Mouse (Mus musculus): ENCODE results near the gene Pax6. TPM values are rescaled to one million over a fixed set of nuclear protein-coding genes. Genes with fewer than 3 reads are reported as not detected.

Pax6 gene
- total and polyA plus RNA-seq, 2 experiments from 2014 or later, result 0.15 TPM; not detected in 1

DNA sequence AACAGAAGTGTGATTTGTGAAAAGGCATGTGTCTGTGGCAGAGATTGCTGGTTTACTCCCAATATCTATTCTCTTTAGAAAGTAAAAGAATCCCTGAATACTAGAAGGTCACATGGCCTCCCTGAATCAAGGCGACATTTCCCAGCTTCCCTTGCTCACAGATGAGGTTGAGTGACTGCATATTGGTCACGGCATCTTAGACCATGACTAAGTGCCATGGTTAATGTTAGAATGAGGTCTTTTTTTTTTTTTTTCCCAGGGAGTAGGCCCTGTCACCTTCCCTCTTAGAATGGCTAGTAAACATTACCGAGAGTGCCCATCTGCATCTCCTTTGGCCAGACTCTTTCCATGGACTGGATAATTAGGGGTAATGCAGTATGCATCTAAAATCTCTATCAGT is 41.8 kb downstream of the Pax6 start:
- DNase-seq (ENCODE audit: low spot score) (no peak), ATAC-seq (ENCODE audit: insufficient read depth, low read depth) (no peak)
- H3K27me3 ChIP-seq (ENCODE audit: control insufficient read depth, insufficient read depth, low read length), result no peaks in the 10 kb centered on the region
- TF ChIP-seq CTCF (IDR thresholded peaks at IDR 0.05; ENCODE audit: low read depth), result no peak
- no peak for TF ChIP-seq EP300 (IDR thresholded peaks at IDR 0.05; ENCODE audit: low read depth)
- no peak overlapping the region for H3K4me3 ChIP-seq (ENCODE audit: low read depth, low read length)
- no peak overlapping the region for H3K4me2 ChIP-seq (ENCODE audit: low read depth, low read length)
- whole genome bisulfite sequencing, result 88% methylated on average over 3 of the region's 3 CpGs
- no peaks in the 10 kb centered on the region for H3K4me1 ChIP-seq (ENCODE audit: control insufficient read depth, insufficient read depth)
- H3K27ac ChIP-seq (ENCODE audit: low read depth), result no peak overlapping the region
- no peaks in the 10 kb centered on the region for H3K36me3 ChIP-seq (replicated peaks; ENCODE audit: control insufficient read depth, insufficient read depth, low read length)
- H3K9ac ChIP-seq (replicated peaks; ENCODE audit: low read depth, low read length), result no peak overlapping the region
- H3K9me3 ChIP-seq (replicated peaks; ENCODE audit: control insufficient read depth, low read length), result no peaks in the 10 kb centered on the region

DNA sequence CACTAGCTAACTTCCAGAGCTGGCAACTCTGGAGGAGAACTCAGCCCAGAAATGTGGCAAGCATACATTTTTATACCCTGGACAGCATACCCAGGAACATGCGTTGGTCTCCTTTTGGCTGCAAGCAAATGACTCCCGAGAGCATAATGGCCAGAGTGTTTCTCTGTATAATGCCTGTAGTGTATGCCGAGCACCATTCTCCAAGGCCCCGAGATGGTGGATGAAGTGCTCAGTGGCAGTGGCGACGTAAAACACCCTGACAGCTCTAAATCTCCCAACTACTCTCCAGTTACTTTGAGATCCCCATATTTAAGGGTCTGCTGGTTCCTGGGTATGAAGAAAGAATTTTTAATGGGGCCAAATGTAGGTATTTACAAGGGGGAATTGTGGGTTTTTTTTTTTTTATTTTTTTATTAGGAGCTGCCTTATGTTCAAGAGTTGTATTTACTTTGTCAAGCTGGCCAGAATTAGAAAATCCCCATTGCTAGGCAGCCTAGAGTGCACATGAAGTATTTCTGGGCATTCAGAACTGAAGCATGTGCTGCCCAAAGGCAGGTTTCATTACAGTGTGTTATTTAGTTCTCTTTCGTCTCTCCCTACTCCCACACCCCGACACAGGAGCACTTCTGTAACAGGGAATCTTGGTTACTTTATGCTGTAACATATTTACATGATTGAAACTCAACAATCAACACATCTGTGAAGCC is 46.9 kb downstream of the Pax6 start:
- H3K27me3 ChIP-seq (ENCODE audit: control insufficient read depth, insufficient read depth, low read length), result no peaks in the 10 kb centered on the region
- ATAC-seq (ENCODE audit: insufficient read depth, low read depth) (no peak), DNase-seq (ENCODE audit: low spot score) (no peak)
- no peak overlapping the region for H3K9ac ChIP-seq (replicated peaks; ENCODE audit: low read depth, low read length)
- no peak overlapping the region for H3K4me3 ChIP-seq (ENCODE audit: low read depth, low read length)
- no peaks in the 10 kb centered on the region for H3K36me3 ChIP-seq (replicated peaks; ENCODE audit: control insufficient read depth, insufficient read depth, low read length)
- WGBS, result 85% methylated on average over 8 of the region's 8 CpGs
- H3K4me1 ChIP-seq (ENCODE audit: control insufficient read depth, insufficient read depth), result no peaks in the 10 kb centered on the region
- H3K27ac ChIP-seq (ENCODE audit: low read depth), result no peak overlapping the region
- TF ChIP-seq CTCF (IDR thresholded peaks at IDR 0.05; ENCODE audit: low read depth) (no peak), EP300 (IDR thresholded peaks at IDR 0.05; ENCODE audit: low read depth) (no peak)
- H3K4me2 ChIP-seq (ENCODE audit: low read depth, low read length), result no peak overlapping the region
- no peaks in the 10 kb centered on the region for H3K9me3 ChIP-seq (replicated peaks; ENCODE audit: control insufficient read depth, low read length)

DNA sequence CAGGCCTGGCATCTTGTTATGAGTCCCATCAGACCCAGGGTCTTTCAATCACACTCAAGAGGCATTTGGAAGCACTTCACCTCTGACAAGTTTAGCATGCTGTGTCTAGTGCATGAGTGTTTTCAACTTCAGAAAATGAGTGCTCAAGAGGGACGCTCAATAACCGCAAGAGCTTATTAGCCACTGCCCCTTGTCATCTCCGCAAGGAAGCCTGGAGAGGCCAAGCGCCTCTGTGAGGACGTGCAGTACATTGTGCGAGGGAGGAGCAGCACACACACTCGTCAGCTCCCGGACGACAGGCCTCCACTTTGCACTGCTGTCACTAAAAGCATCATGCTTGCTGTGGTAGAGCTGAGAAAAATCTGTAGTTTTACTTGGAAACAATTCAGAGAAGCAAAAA is 58.0 kb downstream of the Pax6 start:
- TF ChIP-seq CTCF (IDR thresholded peaks at IDR 0.05; ENCODE audit: low read depth) (no peak), EP300 (IDR thresholded peaks at IDR 0.05; ENCODE audit: low read depth) (no peak)
- no peaks in the 10 kb centered on the region for H3K4me1 ChIP-seq (ENCODE audit: control insufficient read depth, insufficient read depth)
- no peaks in the 10 kb centered on the region for H3K36me3 ChIP-seq (replicated peaks; ENCODE audit: control insufficient read depth, insufficient read depth, low read length)
- H3K27ac ChIP-seq (ENCODE audit: low read depth), result no peak overlapping the region
- no peak overlapping the region for H3K4me3 ChIP-seq (ENCODE audit: low read depth, low read length)
- H3K27me3 ChIP-seq (ENCODE audit: control insufficient read depth, insufficient read depth, low read length), result no peaks in the 10 kb centered on the region
- ATAC-seq (ENCODE audit: insufficient read depth, low read depth) (no peak), DNase-seq (ENCODE audit: low spot score) (no peak)
- H3K9me3 ChIP-seq (replicated peaks; ENCODE audit: control insufficient read depth, low read length), result no peaks in the 10 kb centered on the region
- no peak overlapping the region for H3K4me2 ChIP-seq (ENCODE audit: low read depth, low read length)
- WGBS, result 37% methylated on average over 9 of the region's 9 CpGs
- H3K9ac ChIP-seq (replicated peaks; ENCODE audit: low read depth, low read length), result no peak overlapping the region

- Histone ChIP-seq H3K27ac (ENCODE audit: low read depth) (no peak overlapping the region), H3K4me2 (ENCODE audit: low read depth, low read length) (no peak overlapping the region), H3K9ac (replicated peaks; ENCODE audit: low read depth, low read length) (no peak overlapping the region), H3K4me1 (ENCODE audit: control insufficient read depth, insufficient read depth) (no peaks in the 10 kb centered on the region), H3K36me3 (replicated peaks; ENCODE audit: control insufficient read depth, insufficient read depth, low read length) (no peaks in the 10 kb centered on the region), H3K27me3 (ENCODE audit: control insufficient read depth, insufficient read depth, low read length) (no peaks in the 10 kb centered on the region), H3K4me3 (ENCODE audit: low read depth, low read length) (no peak overlapping the region), H3K9me3 (replicated peaks; ENCODE audit: control insufficient read depth, low read length) (no peaks in the 10 kb centered on the region)
- DNase-seq (ENCODE audit: low spot score) (no peak), ATAC-seq (ENCODE audit: insufficient read depth, low read depth) (no peak)
- TF ChIP-seq EP300 (IDR thresholded peaks at IDR 0.05; ENCODE audit: low read depth) (no peak), CTCF (IDR thresholded peaks at IDR 0.05; ENCODE audit: low read depth) (no peak)
- WGBS, result 92% methylated on average over 3 of the region's 3 CpGs
These were observed 62.0 kb downstream of the Pax6 start for GRCm38 (mm10) chr2:105730704-105731103.

- H3K27ac ChIP-seq (ENCODE audit: low read depth), result no peak overlapping the region
- H3K27me3 ChIP-seq (ENCODE audit: control insufficient read depth, insufficient read depth, low read length), result no peaks in the 10 kb centered on the region
- TF ChIP-seq CTCF (IDR thresholded peaks at IDR 0.05; ENCODE audit: low read depth) (no peak), EP300 (IDR thresholded peaks at IDR 0.05; ENCODE audit: low read depth) (no peak)
- H3K9me3 ChIP-seq (replicated peaks; ENCODE audit: control insufficient read depth, low read length), result no peaks in the 10 kb centered on the region
- no peak for ATAC-seq (ENCODE audit: insufficient read depth, low read depth)
- DNase-seq (ENCODE audit: low spot score), result no peak
- no peaks in the 10 kb centered on the region for H3K4me1 ChIP-seq (ENCODE audit: control insufficient read depth, insufficient read depth)
- no peak overlapping the region for H3K4me3 ChIP-seq (ENCODE audit: low read depth, low read length)
- H3K4me2 ChIP-seq (ENCODE audit: low read depth, low read length), result no peak overlapping the region
- H3K36me3 ChIP-seq (replicated peaks; ENCODE audit: control insufficient read depth, insufficient read depth, low read length), result no peaks in the 10 kb centered on the region
- no peak overlapping the region for H3K9ac ChIP-seq (replicated peaks; ENCODE audit: low read depth, low read length)
These were observed 67.5 kb downstream of the Pax6 start for GRCm38 (mm10) chr2:105736166-105736565.

GRCm38 (mm10) chr2:105746896-105747295 is 78.2 kb downstream of the Pax6 start:
- no peak for TF ChIP-seq CTCF (IDR thresholded peaks at IDR 0.05; ENCODE audit: low read depth)
- no peak for TF ChIP-seq EP300 (IDR thresholded peaks at IDR 0.05; ENCODE audit: low read depth)
- H3K9me3 ChIP-seq (replicated peaks; ENCODE audit: control insufficient read depth, low read length), result no peaks in the 10 kb centered on the region; the same call in 1 of the 2 replicates
- no peaks in the 10 kb centered on the region for H3K36me3 ChIP-seq (replicated peaks; ENCODE audit: control insufficient read depth, insufficient read depth, low read length)
- H3K27ac ChIP-seq (ENCODE audit: low read depth), result no peak overlapping the region
- DNase-seq (ENCODE audit: low spot score) (no peak), ATAC-seq (ENCODE audit: insufficient read depth, low read depth) (no peak)
- H3K4me3 ChIP-seq (ENCODE audit: low read depth, low read length), result no peak overlapping the region
- H3K27me3 ChIP-seq (ENCODE audit: control insufficient read depth, insufficient read depth, low read length), result no peaks in the 10 kb centered on the region
- H3K4me2 ChIP-seq (ENCODE audit: low read depth, low read length), result no peak overlapping the region
- WGBS, result 80% methylated on average over 7 of the region's 7 CpGs
- no peak overlapping the region for H3K9ac ChIP-seq (replicated peaks; ENCODE audit: low read depth, low read length)
- H3K4me1 ChIP-seq (ENCODE audit: control insufficient read depth, insufficient read depth), result no peaks in the 10 kb centered on the region

Other genes starting within 250 kb of the Pax6 start
- 3.0 and 5.0 TPM in 2 replicates for gene Elp4, start 235.7 kb downstream of the Pax6 start, total RNA-seq (2014; rRNA removed; ENCODE audit: low replicate concordance)
- gene Elp4, start 235.7 kb downstream of the Pax6 start, polyA plus RNA-seq (2015; fragmentation: Nextera tagmentation; extraction: Ambion mirVana), result 12.9 and 13.1 TPM in 2 replicates
- 65.5 and 95.7 TPM in 2 replicates for gene Immp1l, start 235.7 kb downstream of the Pax6 start, total RNA-seq (2014; rRNA removed; ENCODE audit: low replicate concordance)
- gene Immp1l, start 235.7 kb downstream of the Pax6 start, polyA plus RNA-seq (2015; fragmentation: Nextera tagmentation; extraction: Ambion mirVana), result 167 and 184 TPM in 2 replicates

Measured in heart, postnatal 0 days (tissue).